Mouse (Mus musculus) cerebellum, adult 2 months (tissue): ENCODE data around the gene Arid1b. TPM values are rescaled to one million over a fixed set of nuclear protein-coding genes. Genes with fewer than 3 reads are reported as not detected.

ENCODE experiments used
- DNase-seq, 2 experiments: peaks; one replicate each; pipeline ENCODE4 v3.0.0; 2021
- H3K27ac ChIP-seq: fragments of 200-500 bp; 2 replicates; pipeline ENCODE4 v1.5.1; 2012; ENCODE audit warnings: low read length, control low read depth, inconsistent platforms; ENCODE audit not compliant: insufficient read depth
- H3K27me3 ChIP-seq: fragments of 200-500 bp; 2 replicates; pipeline ENCODE4 v1.6.1; 2012; ENCODE audit warnings: inconsistent platforms, mild to moderate bottlenecking, low read length, moderate library complexity; ENCODE audit not compliant: control insufficient read depth, insufficient read depth
- H3K4me1 ChIP-seq: fragments of 200-500 bp; 2 replicates; pipeline ENCODE4 v1.6.1; 2011; ENCODE audit warnings: low read length; ENCODE audit not compliant: control insufficient read depth, insufficient read depth
- H3K4me3 ChIP-seq: fragments of 200-500 bp; replicated peaks from 2 replicates; pipeline ENCODE3; 2011; ENCODE audit warnings: mild to moderate bottlenecking, low read depth, low read length, control low read depth; ENCODE audit not compliant: insufficient read depth
- CTCF ChIP-seq: fragments of 200-500 bp; IDR thresholded peaks from 2 replicates; pipeline ENCODE4 v1.5.1; 2011; ENCODE audit warnings: low read depth, mild to moderate bottlenecking, control low read depth, low read length, moderate library complexity, borderline replicate concordance; ENCODE audit not compliant: insufficient read depth
- POLR2A ChIP-seq: fragments of 200-500 bp; IDR thresholded peaks from 2 replicates; pipeline ENCODE4 v1.6.1; 2011; ENCODE audit warnings: low read length, control low read depth, borderline replicate concordance; ENCODE audit not compliant: insufficient read depth
- WGBS: fragments of 180-500 bp; shearing (Covaris S2); methylation state at CpG from one replicate; pipeline ENCODE4 v1.1.7; 2018; 5-methylcytosine and 5-hydroxymethylcytosine counted together
- polyA plus RNA-seq: library from polyadenylated mRNA; depleted of rRNA; stranded (reverse); fragments of >200 nt; gene quantifications from 2 replicates; pipeline ENCODE4 v1.2.3, GENCODE M21; 2012

The Arid1b gene
- polyA plus RNA-seq, 1 experiment = 25.6 TPM

DNA sequence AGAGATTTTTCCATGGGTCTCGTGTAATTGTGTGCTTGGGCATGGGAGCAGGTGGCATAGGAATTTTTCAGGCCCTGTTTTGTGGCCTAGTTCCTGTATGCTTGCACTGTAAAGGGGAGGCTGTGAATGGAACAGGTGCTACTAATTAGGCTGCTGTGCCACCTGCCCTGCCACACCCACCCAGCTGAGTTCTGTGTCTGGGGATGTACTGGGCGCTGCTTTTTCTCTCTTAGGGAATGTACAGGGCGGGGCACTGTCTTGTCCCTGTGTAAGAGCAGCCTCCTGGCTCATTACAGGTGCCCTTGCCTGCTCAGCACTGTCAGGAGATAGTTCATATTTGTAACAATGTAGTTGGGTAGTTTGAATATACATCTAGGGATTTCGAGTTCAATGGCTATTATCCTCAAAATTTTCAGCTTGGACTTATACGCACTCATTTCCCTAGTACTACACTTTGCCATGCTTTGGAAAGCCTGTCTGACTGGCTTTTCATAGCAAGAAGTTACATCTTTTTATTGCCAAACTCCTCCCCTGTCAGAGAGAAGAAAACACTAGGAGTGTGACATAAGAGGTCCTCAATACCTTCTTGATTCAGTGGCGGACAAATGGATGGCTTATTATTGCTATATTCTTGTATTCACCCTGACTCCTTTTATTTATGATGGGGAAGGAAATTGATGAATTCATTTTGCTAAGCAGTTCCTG is 149.8 kb downstream of the Arid1b start:
- Histone ChIP-seq H3K4me3 (no peak overlapping the region), H3K4me1 (peaks cover 6% of the 10 kb centered on the region; the same call in 1 of the 2 replicates), H3K27me3 (no peaks in the 10 kb centered on the region), H3K27ac (no peak overlapping the region)
- 78% methylated on average over 6 of the region's 6 CpGs for WGBS
- TF ChIP-seq CTCF = no peak
- no peak for TF ChIP-seq POLR2A
- no peak for DNase-seq

DNA sequence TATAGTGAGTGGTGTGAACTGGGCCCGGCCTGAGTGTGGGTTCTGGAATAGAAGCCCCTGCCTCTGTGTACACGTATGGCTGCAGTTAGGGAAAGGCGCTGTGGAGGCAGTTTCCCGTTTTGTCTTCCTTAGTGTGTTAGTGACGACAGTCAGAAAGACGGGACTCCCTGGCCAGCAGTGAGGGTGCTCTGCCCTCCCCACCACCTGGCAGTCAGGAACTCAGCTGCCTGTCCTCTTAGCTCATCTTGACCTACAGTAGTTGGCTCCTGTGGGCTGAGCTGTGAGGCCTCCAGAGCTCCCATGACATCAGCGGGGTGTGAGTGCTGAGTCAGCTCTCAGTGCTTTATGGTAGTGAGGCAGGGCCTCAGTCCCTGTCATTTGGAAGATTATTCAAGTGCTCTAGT is 156.5 kb downstream of the Arid1b start:
- no peak for TF ChIP-seq CTCF
- TF ChIP-seq POLR2A = no peak
- Histone ChIP-seq H3K27ac (peak overlapping the region; percentile 43; the same call in 1 of the 2 replicates), H3K4me1 (peaks cover 12% of the 10 kb centered on the region), H3K4me3 (no peak overlapping the region), H3K27me3 (no peaks in the 10 kb centered on the region)
- WGBS = 43% methylated on average over 7 of the region's 7 CpGs
- DNase-seq = peak in 1 of 2 experiments; percentile 58

DNA sequence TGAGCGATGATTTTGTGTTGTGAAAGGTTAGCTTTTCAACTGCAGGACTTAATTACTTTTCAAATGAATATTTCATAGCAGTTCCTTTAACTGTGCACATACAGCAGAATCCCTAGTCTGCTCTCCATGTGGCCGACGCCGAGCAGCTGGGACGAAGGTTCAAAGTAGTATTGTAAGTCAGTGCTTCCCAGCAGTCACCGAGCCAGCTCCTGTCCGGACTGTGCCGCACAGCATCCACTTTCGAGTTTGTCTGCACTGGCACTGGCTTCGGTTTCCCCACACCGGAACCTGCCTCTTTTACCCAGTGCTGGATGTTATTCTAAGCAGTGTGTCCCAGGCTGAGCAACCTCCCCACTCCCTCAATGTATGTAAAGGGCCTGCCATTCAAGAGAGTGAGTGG is 157.7 kb downstream of the Arid1b start:
- TF ChIP-seq POLR2A = no peak
- TF ChIP-seq CTCF = no peak
- Histone ChIP-seq H3K4me1 (peaks cover 12% of the 10 kb centered on the region), H3K27me3 (no peaks in the 10 kb centered on the region), H3K4me3 (no peak overlapping the region), H3K27ac (no peak overlapping the region)
- WGBS = 23% methylated on average over 11 of the region's 11 CpGs
- DNase-seq = peak; percentile 38 to 49

DNA sequence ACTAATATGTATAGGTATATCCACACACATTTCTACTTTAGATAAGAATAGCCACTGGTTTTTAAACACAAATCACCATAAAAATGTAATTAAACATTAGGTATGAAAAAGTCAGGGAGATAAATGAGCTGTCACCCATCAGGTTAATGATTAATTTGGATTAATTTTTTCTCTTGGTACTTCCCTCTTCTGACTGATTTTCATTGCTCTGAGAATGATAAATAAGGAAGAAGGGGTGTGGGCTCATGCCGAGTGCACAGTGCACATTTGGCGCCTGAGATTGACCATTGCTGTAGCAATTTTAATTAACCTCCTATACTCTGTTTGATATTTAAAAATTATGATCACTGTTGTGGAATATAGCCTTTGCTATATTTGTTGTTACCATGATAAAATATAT is 159.3 kb downstream of the Arid1b start:
- Histone ChIP-seq H3K27me3 (no peaks in the 10 kb centered on the region), H3K27ac (no peak overlapping the region), H3K4me3 (no peak overlapping the region), H3K4me1 (peaks cover 12% of the 10 kb centered on the region)
- no peak for TF ChIP-seq POLR2A
- TF ChIP-seq CTCF = no peak
- no peak for DNase-seq
- 84% methylated on average over 2 of the region's 2 CpGs for WGBS

DNA sequence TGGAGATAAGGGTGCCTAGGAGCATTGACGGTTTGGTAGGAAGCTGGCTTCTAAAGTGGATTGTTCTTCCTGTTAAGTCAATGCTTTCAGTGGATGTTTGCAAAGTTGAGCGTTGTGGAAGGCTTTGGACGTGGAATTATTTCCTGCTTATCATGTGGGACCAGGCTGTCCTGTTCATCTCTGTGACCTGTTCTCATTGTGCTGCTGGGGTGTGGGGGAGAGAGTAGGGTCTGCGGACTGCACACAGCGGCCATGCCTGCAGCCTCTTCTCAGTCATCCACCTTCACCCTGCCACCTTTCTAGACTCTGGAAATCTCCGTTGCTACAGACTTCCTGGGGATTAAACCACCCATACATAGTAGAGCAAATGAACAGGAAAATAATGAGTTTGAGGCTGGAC is 160.2 kb downstream of the Arid1b start:
- Histone ChIP-seq H3K4me1 (peaks cover 10% of the 10 kb centered on the region), H3K4me3 (no peak overlapping the region), H3K27ac (no peak overlapping the region), H3K27me3 (no peaks in the 10 kb centered on the region)
- no peak for DNase-seq
- WGBS = 82% methylated on average over 6 of the region's 6 CpGs
- TF ChIP-seq CTCF (no peak), POLR2A (no peak)

DNA sequence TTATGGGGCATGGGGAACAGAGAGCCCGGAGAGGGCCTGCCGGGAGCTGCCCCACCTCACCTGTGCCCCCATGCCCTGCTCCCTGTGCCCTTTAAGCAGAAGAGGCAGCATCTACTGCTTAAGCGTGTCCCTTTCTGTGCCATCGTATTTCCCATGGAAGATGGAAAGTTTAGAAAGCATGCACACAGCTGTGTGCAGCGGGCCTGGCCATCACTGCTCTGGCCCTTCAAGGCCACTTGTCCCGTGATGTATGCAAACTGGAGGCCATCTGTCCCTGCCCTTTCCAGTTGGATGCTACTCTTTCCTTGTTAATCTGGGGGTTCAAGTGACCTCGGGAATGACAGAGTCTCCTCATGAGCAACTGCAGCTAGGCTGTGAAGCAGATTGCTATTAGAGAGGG is 163.5 kb downstream of the Arid1b start:
- H3K4me1 ChIP-seq = no peaks in the 10 kb centered on the region; the same call in 1 of the 2 replicates
- no peak for TF ChIP-seq POLR2A
- no peak for TF ChIP-seq CTCF
- no peak overlapping the region for H3K27ac ChIP-seq
- 66% methylated on average over 7 of the region's 7 CpGs for WGBS
- no peak overlapping the region for H3K4me3 ChIP-seq
- H3K27me3 ChIP-seq = no peaks in the 10 kb centered on the region
- DNase-seq = no peak

DNA sequence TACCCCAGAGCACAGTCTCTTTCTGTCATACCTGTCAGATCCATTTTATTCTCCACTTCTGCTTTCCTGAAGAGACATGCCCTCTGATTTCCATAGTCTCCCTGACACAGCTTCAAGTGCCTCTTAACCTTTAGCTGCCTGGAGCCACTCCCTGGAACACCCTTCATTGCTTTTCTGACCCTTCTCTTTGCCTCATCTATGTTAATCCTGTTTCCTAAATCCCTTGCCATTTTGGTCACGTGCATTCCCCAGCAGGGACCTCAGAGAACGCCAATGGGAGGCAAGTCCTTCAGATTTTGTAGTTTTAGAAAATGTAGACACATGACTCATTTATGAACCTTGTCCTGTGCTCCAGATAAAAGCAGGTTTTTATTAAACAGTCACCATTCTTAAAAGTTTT is 168.4 kb downstream of the Arid1b start:
- no peak for DNase-seq
- no peak overlapping the region for H3K27ac ChIP-seq
- 44% methylated on average over 2 of the region's 2 CpGs for WGBS
- H3K27me3 ChIP-seq = no peaks in the 10 kb centered on the region
- H3K4me3 ChIP-seq = no peak overlapping the region
- peaks cover 23% of the 10 kb centered on the region for H3K4me1 ChIP-seq
- no peak for TF ChIP-seq POLR2A
- TF ChIP-seq CTCF = no peak

DNA sequence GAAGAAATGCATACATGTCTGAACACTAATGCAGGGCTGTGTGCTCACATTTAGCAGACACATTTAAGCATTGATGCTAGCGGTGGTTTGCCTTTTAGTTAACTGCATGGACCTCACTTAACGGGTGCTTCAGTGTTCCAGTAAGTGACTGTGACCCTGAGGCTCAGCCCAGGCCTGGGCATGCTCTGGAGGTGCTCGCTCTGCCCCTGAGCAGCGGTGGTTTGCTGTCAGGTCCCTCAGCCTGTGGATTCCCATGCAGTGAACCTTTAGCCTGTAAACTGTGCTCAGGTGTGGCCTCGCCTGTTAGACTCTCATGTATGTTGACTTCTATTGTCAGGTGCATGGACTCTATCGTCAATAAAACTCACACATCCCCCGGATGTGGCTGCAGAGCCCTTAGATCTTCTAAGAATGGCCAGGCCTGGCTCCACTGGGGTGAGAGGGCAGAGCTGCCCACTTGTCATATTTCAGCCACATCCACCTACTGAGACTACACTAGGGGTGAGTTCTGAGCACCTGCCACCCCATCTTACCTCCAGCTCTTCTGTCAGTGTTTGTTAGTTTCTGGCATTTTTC is 169.2 kb downstream of the Arid1b start:
- H3K27me3 ChIP-seq = no peaks in the 10 kb centered on the region
- no peak overlapping the region for H3K27ac ChIP-seq
- TF ChIP-seq POLR2A (no peak), CTCF (no peak)
- peaks cover 23% of the 10 kb centered on the region for H3K4me1 ChIP-seq
- H3K4me3 ChIP-seq = no peak overlapping the region
- 94% methylated on average over 7 of the region's 7 CpGs for WGBS
- DNase-seq = no peak
